Mouse (Mus musculus): Measurements from ENCODE around the gene Cxcl12. TPM values are rescaled to one million over a fixed set of nuclear protein-coding genes. Genes with fewer than 3 reads are reported as not detected.

Cxcl12 gene
- total RNA-seq (2023), result 2.2 TPM

DNA sequence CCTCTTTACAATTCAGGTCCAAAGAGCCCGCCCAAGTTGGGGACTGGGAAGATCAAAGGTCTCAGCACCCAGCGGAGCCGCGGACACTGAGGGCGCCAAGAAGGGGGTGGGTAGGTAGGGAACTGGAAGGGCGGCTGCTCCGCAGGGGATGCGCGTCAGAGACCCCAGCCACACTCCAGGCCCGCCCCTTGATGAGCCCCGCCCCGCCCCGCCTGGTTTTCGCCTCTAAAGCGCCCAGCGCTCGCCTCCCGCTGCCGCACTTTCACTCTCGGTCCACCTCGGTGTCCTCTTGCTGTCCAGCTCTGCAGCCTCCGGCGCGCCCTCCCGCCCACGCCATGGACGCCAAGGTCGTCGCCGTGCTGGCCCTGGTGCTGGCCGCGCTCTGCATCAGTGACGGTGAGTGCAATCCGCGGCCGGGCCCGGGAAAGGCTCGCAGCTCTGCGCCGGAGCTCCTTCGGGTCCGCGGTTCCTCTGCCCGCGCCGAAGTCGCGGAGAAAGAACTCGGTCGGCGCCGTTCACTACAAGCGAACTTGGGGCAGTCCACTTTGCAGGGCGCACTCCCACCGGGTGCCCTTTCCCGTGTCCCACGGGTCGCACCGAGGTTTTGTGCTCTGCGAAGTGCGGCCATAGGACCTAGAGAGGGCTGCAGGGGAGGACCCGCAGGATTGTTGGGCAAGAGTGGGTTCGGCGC lies at the start of gene Cxcl12:
Cxcl12 (plus strand) TSS at position 215 of the 691 bp plus-strand sequence.

